Mouse (Mus musculus): ENCODE results near the gene Gna14. TPM values are rescaled to one million over a fixed set of nuclear protein-coding genes. Genes with fewer than 3 reads are reported as not detected.
A peak's percentile ranks its signal among the peaks of the same experiment; 100 is the strongest.

The Gna14 gene
- polyA plus RNA-seq, 1 experiment, result 0.94 TPM

DNA sequence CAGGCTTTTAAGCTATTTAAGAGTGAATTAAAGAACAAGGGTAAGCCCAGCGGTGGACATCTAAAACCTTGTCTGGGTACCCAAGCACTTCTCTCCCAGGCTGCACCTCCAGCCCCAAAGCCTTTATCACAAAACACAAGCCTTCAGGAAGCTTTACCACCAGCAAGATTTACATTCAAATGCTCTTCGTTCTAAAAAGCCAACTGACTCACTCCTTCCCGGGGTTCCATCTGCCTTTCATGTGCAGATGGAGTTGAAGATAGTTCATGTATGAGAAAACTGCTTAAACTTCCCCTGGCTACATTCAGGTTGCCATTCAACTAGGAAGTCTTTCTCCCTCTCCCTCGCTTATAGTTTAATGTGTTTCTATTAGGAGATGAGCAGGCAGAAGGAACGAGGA, 23.8 kb downstream of the Gna14 start:
- H3K4me3 ChIP-seq (ENCODE audit: low read depth, low read length), result no peak overlapping the region
- H3K4me1 ChIP-seq (ENCODE audit: control insufficient read depth, insufficient read depth, low read length), result peaks cover 3% of the 10 kb centered on the region
- H3K27me3 ChIP-seq (ENCODE audit: control insufficient read depth, insufficient read depth, low read length, poor library complexity, severe bottlenecking), result no peaks in the 10 kb centered on the region
- H3K36me3 ChIP-seq (ENCODE audit: control insufficient read depth, insufficient read depth, low read length, poor library complexity, severe bottlenecking), result no peaks in the 10 kb centered on the region
- peak overlapping the region; percentile 90 for H3K27ac ChIP-seq (ENCODE audit: insufficient read depth, low read length)
- H3K9me3 ChIP-seq (replicated peaks; ENCODE audit: control insufficient read depth, insufficient read depth, low read length, poor library complexity, severe bottlenecking), result no peaks in the 10 kb centered on the region; the same call in 1 of the 2 replicates
- TF ChIP-seq EP300 (IDR thresholded peaks at IDR 0.05; ENCODE audit: insufficient read depth, low read depth, low read length) (no peak), POLR2A (IDR thresholded peaks at IDR 0.05; ENCODE audit: insufficient read depth, low read length) (no peak), CTCF (IDR thresholded peaks at IDR 0.05; ENCODE audit: low read depth, low read length) (no peak)
- H3K9ac ChIP-seq (ENCODE audit: low read depth, poor library complexity, severe bottlenecking), result no peak overlapping the region

DNA sequence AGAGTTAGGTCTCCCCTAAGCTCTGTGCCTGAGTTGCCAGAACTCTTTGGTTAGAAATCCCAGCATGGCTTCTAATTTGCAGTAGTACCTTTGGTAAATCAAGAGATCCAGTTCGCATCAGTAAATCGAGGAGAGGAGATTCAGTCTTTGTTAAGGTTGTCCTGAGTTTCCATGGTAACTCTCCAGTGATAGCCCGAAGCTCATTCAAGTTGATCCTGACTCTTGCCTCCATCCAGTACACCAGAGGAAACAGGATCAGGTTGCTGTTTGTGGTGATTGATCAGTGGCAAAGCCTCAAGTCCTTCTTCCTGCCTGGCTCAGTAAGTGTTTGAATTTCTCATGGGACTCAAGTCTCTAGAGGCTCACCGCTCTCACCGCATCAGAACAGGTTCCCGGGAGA, 24.7 kb downstream of the Gna14 start:
- H3K9me3 ChIP-seq (replicated peaks; ENCODE audit: control insufficient read depth, insufficient read depth, low read length, poor library complexity, severe bottlenecking), result no peaks in the 10 kb centered on the region; the same call in 1 of the 2 replicates
- no peak overlapping the region for H3K9ac ChIP-seq (ENCODE audit: low read depth, poor library complexity, severe bottlenecking)
- no peak for TF ChIP-seq POLR2A (IDR thresholded peaks at IDR 0.05; ENCODE audit: insufficient read depth, low read length)
- no peak for TF ChIP-seq EP300 (IDR thresholded peaks at IDR 0.05; ENCODE audit: insufficient read depth, low read depth, low read length)
- no peak for TF ChIP-seq CTCF (IDR thresholded peaks at IDR 0.05; ENCODE audit: low read depth, low read length)
- H3K27ac ChIP-seq (ENCODE audit: insufficient read depth, low read length), result peak overlapping the region; percentile 31
- no peaks in the 10 kb centered on the region for H3K27me3 ChIP-seq (ENCODE audit: control insufficient read depth, insufficient read depth, low read length, poor library complexity, severe bottlenecking)
- no peak overlapping the region for H3K4me3 ChIP-seq (ENCODE audit: low read depth, low read length)
- peaks cover 3% of the 10 kb centered on the region for H3K4me1 ChIP-seq (ENCODE audit: control insufficient read depth, insufficient read depth, low read length)
- no peaks in the 10 kb centered on the region for H3K36me3 ChIP-seq (ENCODE audit: control insufficient read depth, insufficient read depth, low read length, poor library complexity, severe bottlenecking)

DNA sequence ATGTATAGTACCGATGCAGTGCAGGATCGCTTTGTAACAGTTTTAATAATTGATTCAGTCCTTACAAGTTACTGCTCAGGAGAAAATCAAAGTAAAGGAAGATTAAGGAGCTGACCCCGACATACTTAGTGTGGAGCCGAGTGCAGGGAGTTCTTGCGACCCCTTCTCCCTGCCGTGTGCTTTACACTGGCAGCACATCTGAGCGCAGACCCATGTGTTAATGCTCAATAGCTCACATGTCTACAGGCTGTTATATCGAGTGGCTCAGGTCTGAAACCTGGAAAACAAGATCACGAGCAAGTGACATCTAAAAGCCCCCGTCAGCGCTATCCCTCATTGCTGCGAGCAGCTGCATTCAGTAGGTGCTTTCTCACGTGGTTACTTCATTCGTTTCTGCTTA, 25.3 kb downstream of the Gna14 start:
- no peak for TF ChIP-seq EP300 (IDR thresholded peaks at IDR 0.05; ENCODE audit: insufficient read depth, low read depth, low read length)
- no peak for TF ChIP-seq CTCF (IDR thresholded peaks at IDR 0.05; ENCODE audit: low read depth, low read length)
- TF ChIP-seq POLR2A (IDR thresholded peaks at IDR 0.05; ENCODE audit: insufficient read depth, low read length), result no peak
- H3K27ac ChIP-seq (ENCODE audit: insufficient read depth, low read length), result no peak overlapping the region
- no peaks in the 10 kb centered on the region for H3K36me3 ChIP-seq (ENCODE audit: control insufficient read depth, insufficient read depth, low read length, poor library complexity, severe bottlenecking)
- H3K27me3 ChIP-seq (ENCODE audit: control insufficient read depth, insufficient read depth, low read length, poor library complexity, severe bottlenecking), result no peaks in the 10 kb centered on the region
- H3K9me3 ChIP-seq (replicated peaks; ENCODE audit: control insufficient read depth, insufficient read depth, low read length, poor library complexity, severe bottlenecking), result no peaks in the 10 kb centered on the region
- no peak overlapping the region for H3K9ac ChIP-seq (ENCODE audit: low read depth, poor library complexity, severe bottlenecking)
- H3K4me1 ChIP-seq (ENCODE audit: control insufficient read depth, insufficient read depth, low read length), result peaks cover 6% of the 10 kb centered on the region
- H3K4me3 ChIP-seq (ENCODE audit: low read depth, low read length), result no peak overlapping the region

DNA sequence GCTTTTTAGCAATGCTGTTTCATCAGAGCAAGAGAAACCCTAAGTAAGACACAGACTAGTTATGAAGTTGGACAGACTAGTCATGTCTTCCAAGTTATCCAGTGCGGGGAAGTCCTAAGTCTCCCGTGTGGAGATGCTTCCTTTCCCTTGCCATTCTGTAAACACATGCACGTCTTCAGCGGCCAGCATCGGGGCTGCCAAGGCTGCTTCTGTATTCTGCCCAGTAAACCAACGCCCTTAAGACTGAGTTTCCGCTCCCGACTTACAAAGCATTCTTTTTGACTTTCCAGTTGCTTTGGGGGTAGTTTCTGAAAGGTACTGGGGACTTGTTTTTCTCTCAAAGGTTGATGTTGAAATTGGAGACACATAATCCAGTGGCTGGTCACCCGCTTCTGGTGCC, 26.9 kb downstream of the Gna14 start:
- Histone ChIP-seq H3K4me1 (ENCODE audit: control insufficient read depth, insufficient read depth, low read length) (peaks cover 5% of the 10 kb centered on the region), H3K4me3 (ENCODE audit: low read depth, low read length) (no peak overlapping the region), H3K27me3 (ENCODE audit: control insufficient read depth, insufficient read depth, low read length, poor library complexity, severe bottlenecking) (no peaks in the 10 kb centered on the region), H3K9me3 (replicated peaks; ENCODE audit: control insufficient read depth, insufficient read depth, low read length, poor library complexity, severe bottlenecking) (no peaks in the 10 kb centered on the region), H3K27ac (ENCODE audit: insufficient read depth, low read length) (no peak overlapping the region), H3K9ac (ENCODE audit: low read depth, poor library complexity, severe bottlenecking) (no peak overlapping the region), H3K36me3 (ENCODE audit: control insufficient read depth, insufficient read depth, low read length, poor library complexity, severe bottlenecking) (no peaks in the 10 kb centered on the region)
- TF ChIP-seq CTCF (IDR thresholded peaks at IDR 0.05; ENCODE audit: low read depth, low read length) (no peak), EP300 (IDR thresholded peaks at IDR 0.05; ENCODE audit: insufficient read depth, low read depth, low read length) (no peak), POLR2A (IDR thresholded peaks at IDR 0.05; ENCODE audit: insufficient read depth, low read length) (no peak)

DNA sequence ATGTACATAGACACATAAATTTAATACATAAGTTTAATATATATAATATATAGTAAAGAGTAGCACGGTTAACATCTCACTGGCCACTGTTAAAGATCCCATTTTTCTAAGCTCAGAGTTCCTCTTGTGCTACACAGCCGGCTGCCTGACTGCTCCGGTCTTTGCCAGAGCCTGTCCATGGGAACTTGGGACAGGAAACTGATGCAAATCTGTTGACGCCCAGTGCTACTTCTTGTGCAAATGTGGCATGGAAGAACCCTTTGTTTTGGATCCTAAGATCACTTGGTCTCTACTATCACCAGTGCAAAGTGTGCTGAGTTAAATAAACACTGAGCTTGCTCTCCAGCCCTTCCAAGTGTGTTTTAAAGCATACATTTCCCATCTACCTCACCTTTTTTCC, 29.2 kb downstream of the Gna14 start:
- H3K9me3 ChIP-seq (replicated peaks; ENCODE audit: control insufficient read depth, insufficient read depth, low read length, poor library complexity, severe bottlenecking), result peaks cover 1% of the 10 kb centered on the region; the same call in 1 of the 2 replicates
- TF ChIP-seq EP300 (IDR thresholded peaks at IDR 0.05; ENCODE audit: insufficient read depth, low read depth, low read length) (peak; percentile 92), POLR2A (IDR thresholded peaks at IDR 0.05; ENCODE audit: insufficient read depth, low read length) (no peak), CTCF (IDR thresholded peaks at IDR 0.05; ENCODE audit: low read depth, low read length) (no peak)
- peak overlapping the region; percentile 75 for H3K27ac ChIP-seq (ENCODE audit: insufficient read depth, low read length)
- no peaks in the 10 kb centered on the region for H3K36me3 ChIP-seq (ENCODE audit: control insufficient read depth, insufficient read depth, low read length, poor library complexity, severe bottlenecking)
- no peaks in the 10 kb centered on the region for H3K27me3 ChIP-seq (ENCODE audit: control insufficient read depth, insufficient read depth, low read length, poor library complexity, severe bottlenecking)
- H3K4me1 ChIP-seq (ENCODE audit: control insufficient read depth, insufficient read depth, low read length), result peaks cover 3% of the 10 kb centered on the region
- no peak overlapping the region for H3K4me3 ChIP-seq (ENCODE audit: low read depth, low read length)
- H3K9ac ChIP-seq (ENCODE audit: low read depth, poor library complexity, severe bottlenecking), result no peak overlapping the region

DNA sequence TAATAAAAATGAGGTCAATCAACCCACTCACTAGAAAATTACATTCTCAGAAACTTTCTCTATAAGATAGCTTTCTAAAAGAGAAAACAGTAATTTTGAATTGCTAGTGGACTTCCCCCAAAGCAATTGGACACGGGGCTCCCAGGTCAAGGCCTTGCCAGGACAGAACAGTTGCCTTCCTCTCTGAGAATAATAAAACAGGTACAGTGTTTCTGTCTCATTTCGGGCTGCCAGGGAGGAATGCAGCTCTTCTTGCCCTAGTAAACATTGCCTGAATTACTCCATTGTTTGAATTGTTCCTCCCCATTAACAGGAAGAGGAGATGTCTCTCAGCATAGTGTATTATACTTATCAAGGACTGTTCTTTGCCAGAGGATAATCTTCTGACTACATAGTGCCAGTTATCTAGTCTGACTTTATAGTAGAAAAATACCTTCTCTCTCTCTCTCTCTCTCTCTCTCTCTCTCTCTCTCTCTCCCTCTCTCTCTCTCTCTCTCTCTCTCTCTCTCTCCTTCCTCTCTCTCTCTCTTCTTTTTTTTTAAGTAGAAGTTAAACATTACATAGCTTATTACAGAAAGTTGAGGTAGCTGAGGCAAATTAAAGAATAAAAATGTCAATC, 33.3 kb downstream of the Gna14 start:
- H3K4me3 ChIP-seq (ENCODE audit: low read depth, low read length), result no peak overlapping the region
- no peaks in the 10 kb centered on the region for H3K36me3 ChIP-seq (ENCODE audit: control insufficient read depth, insufficient read depth, low read length, poor library complexity, severe bottlenecking)
- no peak overlapping the region for H3K9ac ChIP-seq (ENCODE audit: low read depth, poor library complexity, severe bottlenecking)
- H3K9me3 ChIP-seq (replicated peaks; ENCODE audit: control insufficient read depth, insufficient read depth, low read length, poor library complexity, severe bottlenecking), result peaks cover 5% of the 10 kb centered on the region
- no peak overlapping the region for H3K27ac ChIP-seq (ENCODE audit: insufficient read depth, low read length)
- H3K27me3 ChIP-seq (ENCODE audit: control insufficient read depth, insufficient read depth, low read length, poor library complexity, severe bottlenecking), result no peaks in the 10 kb centered on the region
- TF ChIP-seq POLR2A (IDR thresholded peaks at IDR 0.05; ENCODE audit: insufficient read depth, low read length) (no peak), CTCF (IDR thresholded peaks at IDR 0.05; ENCODE audit: low read depth, low read length) (no peak), EP300 (IDR thresholded peaks at IDR 0.05; ENCODE audit: insufficient read depth, low read depth, low read length) (no peak)
- peaks cover 3% of the 10 kb centered on the region for H3K4me1 ChIP-seq (ENCODE audit: control insufficient read depth, insufficient read depth, low read length)
